Mouse (Mus musculus) retina, embryonic 14.5 days (tissue): ENCODE results near the gene Lrrc4.

Experiments
- DNase-seq: peaks from one replicate; pipeline ENCODE4 v3.0.0-alpha.2; 2015; ENCODE audit warnings: low spot score

Lrrc4 gene

DNA sequence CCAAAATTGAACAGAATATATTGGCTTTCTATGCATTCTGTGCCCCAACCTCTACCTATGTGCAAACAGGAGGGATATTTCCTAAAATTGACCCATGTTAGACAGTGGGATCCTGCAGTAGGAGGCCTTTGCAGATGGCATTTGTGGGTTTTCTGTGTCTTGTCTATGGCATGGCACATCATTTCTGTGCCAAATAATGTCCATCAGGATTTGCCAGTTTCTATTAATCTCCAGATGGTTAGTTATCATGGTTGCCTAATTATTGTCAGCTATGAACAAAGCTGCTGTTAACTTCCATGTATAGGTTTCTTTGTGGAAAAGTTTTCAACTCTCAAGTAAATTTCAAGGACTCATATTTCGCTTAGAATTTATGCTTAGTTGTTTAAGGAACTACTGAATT, 164.0 kb downstream of the Lrrc4 start:
- no peak for DNase-seq

DNA sequence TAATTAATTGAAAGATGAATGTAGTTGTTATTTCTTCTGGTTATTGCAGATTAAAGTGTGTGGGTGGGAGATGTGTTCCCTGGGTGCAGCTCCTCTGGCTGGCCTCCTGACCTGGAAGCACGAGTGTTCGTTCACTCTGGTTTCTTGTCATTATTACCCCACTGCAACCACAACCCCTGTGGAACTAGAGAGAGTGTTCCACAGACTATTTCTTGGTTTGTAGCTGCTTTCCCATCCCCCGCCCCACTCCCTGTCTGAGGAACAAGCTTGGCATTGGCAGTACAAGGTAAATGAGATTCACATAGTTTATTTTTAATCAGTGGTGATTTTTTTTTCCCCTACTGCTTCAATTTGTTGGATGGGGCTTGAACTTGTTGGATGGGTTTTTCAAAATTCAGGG, 166.8 kb downstream of the Lrrc4 start:
- DNase-seq: no peak

DNA sequence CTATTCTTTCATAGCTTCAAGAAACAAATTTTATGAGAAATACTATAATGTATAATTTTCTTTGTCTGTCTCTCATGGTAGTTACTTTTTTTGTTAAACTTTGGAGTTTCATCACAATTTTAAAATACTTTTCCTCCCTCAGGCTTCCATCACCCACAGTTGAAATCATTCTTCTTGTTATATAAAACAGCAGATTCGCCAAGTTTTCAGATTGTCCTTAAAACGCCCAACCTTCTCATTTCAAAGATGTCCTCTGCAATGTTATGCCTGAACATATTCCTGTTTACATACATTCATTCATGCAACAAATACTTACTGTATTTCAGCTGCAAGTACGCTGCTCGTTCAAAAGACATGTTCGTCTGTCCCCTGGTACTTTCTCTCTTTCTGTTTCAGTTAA, 167.9 kb downstream of the Lrrc4 start:
- no peak for DNase-seq

DNA sequence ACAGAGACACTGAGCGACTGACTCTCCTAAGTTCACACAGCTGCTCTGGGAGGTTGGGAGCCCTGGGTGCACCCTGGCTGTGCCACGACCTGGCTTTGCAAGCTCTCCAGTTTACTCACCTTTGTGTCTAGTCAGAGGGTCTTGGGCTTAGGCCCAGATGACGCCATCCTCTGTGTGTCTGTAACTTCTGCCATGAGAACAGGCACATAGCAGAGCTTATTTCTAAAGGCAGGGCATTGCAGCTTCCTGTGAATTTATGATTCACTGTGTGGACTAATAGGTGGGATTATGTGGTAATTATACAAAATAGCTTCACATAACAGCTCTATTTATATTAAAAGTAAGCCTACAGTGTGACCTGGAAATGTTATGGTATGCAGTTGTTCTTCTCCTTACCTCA, 168.5 kb downstream of the Lrrc4 start:
- no peak for DNase-seq

DNA sequence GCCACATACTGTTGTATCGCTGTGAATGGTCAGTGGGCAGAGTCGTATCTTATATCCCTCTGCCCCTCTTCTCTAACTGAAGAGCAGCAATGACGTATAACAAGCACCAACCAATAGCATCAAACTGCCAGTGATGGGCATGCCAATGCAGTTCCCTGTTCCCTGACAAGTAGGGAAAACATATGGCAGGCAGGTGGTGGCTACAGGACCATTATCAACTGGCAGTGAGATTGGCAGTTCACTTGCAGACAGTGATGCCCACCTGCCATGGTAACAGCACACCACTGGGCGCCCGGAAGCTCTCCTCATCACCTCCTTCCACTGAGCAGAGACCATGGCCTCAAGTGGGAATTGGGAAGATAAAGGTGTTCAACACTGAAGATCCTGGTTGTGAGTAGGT, 175.0 kb downstream of the Lrrc4 start:
- no peak for DNase-seq

DNA sequence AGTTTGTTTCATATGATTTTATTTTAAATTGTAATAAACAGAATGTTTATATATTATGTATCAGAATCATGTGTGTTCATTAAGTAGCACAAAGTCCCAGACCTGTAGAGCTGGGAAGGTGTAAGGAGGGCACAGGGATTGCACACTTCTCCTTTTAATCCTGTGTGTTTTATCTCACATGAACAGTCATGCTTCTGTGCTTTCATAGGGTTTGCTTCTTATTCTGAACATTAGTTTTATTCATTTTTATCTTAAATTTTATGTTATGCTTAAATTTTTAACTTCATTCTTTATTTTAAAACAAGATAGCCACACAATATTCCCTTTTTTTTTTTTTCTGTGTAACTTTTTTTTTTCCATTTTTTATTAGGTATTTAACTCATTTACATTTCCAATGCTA, 186.3 kb downstream of the Lrrc4 start:
- no peak for DNase-seq

DNA sequence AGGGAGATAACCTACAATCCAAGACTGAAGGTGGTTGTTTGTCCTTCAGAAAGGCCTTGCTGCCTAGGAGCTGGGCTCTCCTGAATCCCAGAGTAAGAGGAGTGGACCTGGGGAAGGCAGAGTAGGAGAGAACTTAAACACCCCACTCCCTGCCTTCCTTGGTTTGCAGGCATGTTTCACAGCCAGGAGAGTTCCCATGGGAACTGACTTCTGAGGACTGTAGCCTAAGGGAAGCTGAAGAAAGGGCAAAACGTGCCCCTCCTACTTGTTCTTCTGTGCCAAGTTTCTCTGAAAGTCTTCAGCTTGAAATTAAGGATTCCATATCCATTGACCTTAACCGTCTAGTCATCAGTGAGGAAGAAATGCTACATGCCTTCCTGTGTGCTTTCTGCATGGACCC, 188.6 kb downstream of the Lrrc4 start:
- DNase-seq: no peak

DNA sequence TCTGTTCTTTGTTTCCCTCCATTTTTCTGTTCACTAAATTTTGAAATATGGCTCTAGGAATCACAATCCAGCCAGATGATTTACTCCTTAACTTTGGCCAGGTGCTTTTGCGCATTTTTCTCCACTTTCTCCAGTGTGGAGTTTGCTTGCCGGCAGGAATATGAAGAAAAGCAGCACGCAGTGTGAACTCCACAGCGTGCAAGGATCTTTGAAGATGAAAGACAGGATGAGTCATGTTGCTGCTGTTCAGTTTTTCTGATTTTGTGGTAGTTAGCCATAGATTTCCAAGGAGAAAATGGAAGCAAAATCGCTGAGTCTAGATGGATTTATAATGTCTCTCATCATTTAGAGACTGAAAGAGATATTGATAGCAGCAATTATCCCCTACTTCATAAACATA, 191.5 kb downstream of the Lrrc4 start:
- DNase-seq: no peak

DNA sequence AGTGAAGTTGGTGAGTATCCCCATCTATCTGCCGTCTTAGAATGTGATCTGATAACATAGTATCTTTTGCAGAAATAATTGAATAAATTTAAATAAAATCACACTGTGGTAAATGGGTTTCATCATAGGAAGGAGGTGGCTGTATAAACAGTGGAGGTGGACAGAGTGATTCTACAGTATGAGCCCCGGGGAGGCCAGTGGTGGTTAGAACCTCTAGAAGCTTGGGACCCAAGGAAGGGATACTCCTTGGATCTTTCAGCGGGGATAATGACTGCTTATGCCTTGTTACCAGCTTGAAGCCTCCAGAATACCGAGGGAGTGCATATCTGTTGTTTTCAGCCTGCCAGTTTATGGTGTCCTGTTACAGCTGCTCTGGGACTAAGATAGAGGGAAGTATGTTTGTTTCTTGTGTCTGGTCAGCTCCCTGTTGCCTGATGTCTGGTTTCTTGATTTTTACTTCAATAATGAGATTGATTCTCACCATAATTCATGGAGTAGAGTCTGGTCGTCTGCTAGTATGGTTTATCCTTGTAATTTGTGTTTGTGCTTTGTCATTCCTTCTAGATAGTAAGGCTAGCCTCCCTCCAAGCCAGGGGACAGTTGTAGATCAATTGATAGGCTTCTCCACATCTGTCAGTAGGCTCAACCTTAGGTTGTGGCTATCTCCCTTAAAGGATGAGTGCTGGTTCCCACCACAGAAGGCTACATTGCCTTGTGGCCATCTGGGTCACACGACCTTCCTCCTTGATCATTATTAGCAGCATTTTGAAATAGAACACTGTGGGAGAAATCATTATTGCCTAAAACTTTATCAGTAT, 195.8 kb downstream of the Lrrc4 start:
- no peak for DNase-seq

DNA sequence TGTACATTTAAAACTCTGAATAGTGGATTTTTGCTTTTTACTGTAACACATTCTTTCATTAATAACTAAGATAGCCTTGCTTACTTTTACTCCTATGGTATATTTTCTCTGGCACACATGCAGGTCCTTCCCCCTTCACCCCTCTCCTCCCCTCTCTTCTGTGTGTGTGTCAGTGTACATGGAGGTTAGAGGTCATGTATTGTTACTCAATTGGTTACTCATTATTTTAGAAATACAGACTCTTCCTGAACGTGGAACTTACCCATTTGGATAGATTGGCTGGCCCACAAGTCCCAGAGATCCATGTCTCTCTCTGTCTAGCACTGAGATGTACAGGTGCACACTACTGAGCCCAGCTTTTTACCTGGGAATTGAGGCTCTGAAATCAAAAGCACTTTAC, 196.5 kb downstream of the Lrrc4 start:
- DNase-seq: no peak

DNA sequence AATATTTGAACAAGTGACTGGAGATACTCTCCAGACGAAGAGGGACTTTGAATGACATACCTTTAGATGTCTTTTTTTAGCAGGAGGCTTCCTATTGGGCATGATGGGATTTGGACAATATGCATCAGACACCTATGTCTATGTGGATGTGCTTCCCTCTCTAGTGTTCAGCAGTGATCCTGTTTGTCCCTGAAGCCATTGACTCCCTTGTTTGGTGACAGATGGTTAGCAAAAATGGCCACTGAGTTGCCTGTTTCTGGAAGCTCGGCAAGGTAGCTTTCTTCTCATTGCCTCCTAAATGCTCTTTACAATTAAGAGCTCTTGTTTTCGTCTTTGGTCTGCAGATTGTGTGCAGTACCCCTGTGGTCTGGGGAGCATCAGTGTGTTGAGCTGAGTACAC, 197.9 kb downstream of the Lrrc4 start:
- DNase-seq: no peak

DNA sequence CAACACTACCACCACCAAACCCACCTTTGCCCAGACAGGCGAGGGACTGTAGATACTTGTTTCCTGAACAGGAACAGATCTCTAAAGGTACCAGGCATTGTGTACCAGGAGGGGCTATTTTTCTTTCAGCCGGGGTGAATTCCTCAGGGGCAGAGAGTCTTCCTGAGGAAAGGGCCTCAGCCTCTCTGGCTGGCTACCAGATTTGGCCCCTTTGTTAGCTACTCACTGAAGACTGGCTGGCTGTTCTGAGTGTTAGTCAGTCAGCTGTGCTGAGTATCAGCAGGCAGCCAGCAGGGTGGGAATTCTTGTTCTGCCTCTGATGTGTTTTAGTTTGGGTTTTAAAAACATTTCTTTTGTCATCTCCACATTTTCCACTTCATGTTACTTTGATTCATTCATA, 198.4 kb downstream of the Lrrc4 start:
- peak; percentile 33 for DNase-seq

DNA sequence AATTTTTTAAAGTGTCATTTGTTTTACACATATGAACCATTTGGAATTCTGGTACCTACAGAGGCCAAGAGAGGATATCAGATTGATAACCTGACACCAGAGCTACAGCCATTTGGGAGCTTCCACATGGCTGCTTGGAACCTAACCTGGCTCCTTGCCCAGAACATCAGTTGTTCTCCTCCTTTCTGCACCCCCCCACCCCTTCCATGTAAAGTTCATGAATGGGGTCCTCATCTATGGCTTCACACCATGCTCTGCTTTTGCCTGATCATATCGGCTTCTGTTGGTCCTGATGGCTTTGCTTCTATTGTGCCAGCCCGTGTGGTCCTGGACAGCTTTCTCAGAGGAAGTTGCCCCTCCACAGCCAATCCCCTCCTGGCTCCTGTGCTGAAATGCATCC, 200.6 kb downstream of the Lrrc4 start:
- no peak for DNase-seq

DNA sequence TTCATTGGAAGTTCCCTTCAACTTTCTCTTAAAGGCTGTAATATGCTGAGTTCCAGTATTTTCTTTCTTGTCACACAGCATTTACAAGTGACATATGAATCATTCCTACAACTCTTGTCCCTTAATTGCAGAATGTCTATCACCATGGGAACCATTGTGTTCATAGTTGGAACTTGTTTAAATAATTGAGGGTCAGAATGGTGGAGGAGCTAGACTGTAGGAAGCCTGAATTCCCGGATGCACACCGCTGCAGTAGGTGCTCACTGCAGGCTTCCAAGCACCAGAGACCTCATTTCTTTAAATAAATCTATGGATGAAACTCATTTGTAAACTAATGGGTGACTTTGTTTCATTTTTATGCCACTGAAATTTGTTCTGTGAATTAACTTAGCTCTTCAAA, 201.7 kb downstream of the Lrrc4 start:
- peak; percentile 51 for DNase-seq

DNA sequence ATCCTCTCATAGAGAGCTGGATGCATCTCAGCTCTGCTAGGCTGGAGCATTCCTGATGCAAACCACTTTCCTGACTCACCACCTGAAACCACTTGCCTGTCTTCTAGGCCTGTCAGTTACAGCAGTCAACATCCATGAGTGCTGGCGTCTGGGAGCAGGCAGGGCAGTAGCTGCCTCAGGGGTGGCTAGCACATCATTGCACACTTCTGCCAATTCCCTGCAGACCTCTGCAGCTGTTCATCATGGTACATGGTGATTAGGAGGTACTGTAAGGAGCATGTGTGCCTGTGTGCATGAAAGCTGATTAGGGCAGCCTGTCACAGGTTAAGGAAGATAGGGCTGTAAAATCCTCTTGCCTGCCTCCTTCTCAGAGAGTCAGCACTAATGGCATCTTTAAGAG, 203.1 kb downstream of the Lrrc4 start:
- peak; percentile 56 for DNase-seq

DNA sequence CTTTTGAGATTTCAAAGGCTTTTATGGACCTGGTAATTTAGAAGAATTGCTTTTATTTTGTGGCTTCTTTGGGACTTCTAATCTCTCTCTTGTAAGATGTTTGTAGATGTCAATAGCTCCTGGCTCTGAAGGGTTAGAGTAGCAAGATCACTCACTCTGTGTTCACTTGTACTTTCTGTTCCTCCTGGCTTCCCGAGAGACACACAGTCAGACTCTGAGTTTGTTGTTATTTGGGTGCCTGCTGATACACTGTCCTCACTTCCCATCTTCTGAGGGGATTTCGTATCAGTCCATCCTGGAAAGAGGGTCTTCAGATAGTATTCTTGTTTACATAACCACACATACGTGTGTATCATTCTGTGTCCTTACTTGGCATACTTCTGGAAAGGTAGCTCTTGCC, 208.6 kb downstream of the Lrrc4 start:
- DNase-seq: no peak

DNA sequence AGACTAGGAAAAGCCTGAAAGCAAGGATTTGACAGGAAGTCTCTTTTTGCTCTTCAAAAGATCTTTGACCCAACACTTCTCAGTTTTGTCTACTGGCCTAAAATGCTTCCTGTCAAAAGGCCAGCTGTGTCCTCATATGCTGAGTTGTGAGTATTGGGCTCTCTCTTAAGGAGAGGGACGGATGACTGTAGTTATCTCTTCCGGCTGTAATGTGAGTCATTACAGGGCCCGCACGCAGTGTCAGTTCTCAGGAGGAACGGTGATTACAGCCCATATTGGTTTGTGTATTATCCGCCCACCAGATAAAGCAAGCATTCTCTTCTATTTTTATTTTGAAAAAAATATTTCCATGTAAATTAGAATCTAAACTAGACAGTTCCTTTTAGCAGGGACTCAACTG, 209.0 kb downstream of the Lrrc4 start:
- no peak for DNase-seq

DNA sequence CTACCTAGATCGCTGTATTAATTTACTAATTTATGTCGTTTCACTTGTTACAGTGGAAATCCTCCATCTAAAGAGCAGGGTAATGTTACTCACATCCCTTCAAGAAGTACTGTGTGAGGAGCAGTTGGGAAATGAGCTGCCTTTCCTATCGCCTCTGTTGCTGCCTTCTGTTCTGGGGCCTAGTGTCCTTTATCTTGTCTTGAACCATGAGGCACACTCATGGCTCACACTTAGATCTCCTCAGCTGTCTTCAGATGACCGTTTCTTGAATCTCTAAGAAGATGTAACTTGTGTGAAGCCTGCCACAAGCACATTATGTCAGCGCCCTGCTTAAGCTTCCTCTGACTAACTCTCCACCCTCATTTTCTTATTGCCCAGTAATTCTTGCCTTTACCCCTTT, 209.6 kb downstream of the Lrrc4 start:
- DNase-seq: no peak

DNA sequence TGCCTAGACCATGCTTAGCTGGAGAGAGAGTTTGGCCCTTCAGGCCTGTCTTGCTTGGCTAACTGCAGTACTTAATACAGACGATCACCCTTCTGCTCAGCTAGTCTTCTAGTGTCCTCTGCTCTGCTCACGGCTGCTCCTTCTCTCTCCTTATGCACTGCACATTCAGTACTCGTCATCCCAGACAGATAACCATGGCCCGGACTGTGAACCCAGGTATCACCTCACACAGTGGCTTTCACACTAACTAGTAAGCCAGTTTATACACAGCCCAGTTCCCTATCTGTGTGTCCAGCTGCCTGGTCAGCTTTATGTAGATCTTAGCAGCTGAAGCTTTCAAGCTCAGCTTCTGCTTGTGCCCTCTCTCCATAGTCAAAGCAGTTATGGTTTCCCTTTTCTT, 210.1 kb downstream of the Lrrc4 start:
- no peak for DNase-seq

DNA sequence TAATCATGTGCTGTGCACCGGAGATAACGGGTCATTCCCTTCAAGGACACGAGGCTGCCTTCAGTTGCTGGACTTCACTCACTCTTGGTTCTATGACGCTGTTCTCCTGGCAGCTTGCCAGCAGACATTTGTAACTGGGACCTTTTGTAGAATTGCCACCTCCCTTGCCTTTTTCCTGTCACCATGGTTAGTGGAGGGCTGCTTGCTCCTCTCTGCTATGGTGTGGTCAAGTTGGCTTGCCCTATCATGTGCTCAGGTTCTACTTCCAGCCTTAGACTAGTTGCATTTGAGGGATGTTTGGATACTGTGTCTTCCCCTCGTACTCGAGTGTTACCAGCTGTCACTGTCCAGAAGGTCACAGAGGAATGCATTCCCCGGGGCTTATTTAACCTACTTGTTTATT, 212.8 kb downstream of the Lrrc4 start:
- no peak for DNase-seq

DNA sequence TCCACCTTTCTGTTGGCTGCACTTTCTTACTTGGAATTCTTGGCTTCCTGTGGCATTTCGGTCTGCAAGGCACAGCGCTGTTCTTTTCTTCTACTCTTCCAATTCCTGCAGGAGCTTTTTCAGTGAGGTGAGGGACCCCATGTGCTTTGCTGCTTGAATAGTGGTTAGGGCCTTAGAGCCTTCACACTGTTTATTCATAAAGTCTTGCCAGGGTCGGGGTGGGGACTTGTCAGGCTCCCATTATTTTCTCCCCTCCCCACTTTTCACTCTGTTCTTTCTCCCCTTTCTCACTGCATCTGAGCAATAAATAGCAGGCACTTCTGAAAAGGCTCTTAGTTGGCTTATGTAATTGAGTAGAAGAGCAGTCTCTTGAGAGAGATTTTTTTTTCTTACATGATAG, 213.2 kb downstream of the Lrrc4 start:
- DNase-seq: no peak

DNA sequence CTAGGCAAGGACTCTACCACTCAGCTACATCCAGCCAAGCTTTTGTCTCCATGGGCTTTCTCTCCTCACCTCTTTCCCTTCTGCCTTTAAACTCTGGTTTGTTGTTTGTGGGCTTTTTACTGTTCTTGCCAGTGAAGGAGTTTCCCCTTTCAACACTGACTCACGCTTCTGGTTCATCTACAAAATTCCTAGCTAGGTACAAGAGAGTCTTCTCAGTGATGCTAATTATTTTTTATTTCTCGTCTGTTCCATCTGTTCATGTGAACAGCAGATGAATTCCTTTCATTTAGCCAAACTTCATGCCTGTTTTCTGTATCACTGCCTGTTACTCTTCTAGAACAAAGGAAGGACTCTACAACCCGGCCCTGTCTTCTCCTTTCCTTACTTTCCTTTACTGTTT, 215.6 kb downstream of the Lrrc4 start:
- DNase-seq: no peak

DNA sequence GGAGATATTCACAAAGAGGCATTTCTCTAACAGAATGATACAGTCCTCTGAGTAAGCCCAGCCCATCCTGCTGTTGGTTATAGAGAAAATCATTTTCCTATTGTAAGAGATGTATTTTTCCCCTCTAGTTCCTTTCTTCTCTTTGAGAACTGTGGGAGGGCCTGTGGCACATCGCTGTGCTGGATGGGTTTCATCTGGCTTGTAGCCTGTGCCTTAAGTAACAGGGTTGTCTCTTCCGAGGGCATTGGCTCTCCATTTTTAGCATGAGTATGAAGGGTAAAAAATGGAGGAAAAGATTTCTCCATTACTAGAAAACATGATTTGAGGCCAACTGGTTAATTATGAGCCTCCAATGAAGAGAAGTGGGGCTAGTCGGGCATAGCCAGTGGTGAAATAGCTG, 216.1 kb downstream of the Lrrc4 start:
- DNase-seq: no peak

DNA sequence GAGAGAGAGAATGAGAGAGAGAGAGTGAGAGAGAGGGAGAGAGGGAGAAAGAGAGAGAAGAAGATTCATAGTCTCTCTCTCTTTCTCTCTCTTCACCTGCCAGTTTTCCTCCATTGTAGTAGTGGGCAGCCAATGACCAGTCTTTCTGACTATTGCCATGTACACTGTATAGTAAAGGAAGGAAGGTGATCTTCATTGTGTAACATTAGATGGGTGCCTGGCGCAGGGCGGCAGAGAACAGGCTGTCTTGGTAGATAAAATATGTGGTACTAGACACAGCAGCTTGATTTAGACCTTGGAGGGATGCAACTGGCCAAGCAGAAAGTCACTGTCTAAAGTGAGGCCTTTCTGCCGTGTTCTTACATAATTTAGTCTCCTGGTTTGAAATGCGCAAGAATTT, 216.7 kb downstream of the Lrrc4 start:
- no peak for DNase-seq

DNA sequence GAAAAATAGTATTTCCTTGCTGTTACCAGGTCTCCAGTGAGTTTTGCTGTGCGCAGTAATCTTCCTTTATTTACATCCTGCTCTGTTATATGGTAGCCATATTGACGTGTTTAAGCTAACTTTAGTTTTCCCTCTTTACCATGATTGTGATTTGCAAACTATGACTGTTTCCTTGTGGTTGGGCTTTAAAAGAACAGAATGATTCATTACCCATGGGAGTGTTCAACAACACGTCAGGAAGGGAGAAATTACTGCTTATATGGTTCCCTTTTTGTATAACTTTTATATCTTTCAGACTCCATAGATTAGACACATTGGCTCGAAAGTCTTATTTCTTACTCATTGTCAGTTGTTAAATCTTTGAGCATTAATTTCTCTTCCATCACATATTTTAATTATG, 218.1 kb downstream of the Lrrc4 start:
- DNase-seq: no peak
